Mouse (Mus musculus) heart, adult 2 months (tissue): ENCODE measurements around the gene Dcaf11.

ENCODE experiments used
- CTCF ChIP-seq: fragments of 200-600 bp; IDR thresholded peaks from 2 replicates; pipeline ENCODE4 v1.8.1; 2022; ENCODE audit warnings: antibody characterized with exemption, mild to moderate bottlenecking, moderate library complexity
- EP300 ChIP-seq: fragments of 200-500 bp; IDR thresholded peaks from 2 replicates; pipeline ENCODE4 v1.6.1; 2011; ENCODE audit warnings: low read depth, low read length, control low read depth; ENCODE audit not compliant: insufficient read depth
- POLR2A ChIP-seq: fragments of 200-500 bp; IDR thresholded peaks from 2 replicates; pipeline ENCODE4 v1.6.1; 2011; ENCODE audit warnings: mild to moderate bottlenecking, low read depth, low read length, control low read depth; ENCODE audit not compliant: insufficient read depth

- no peak for TF ChIP-seq CTCF
- TF ChIP-seq EP300, result 0 out of 2 replicates have a peak, but pooled peaks have one; percentile 51
- peak; percentile 69; the same call in 1 of the 2 replicates for TF ChIP-seq POLR2A
These were observed 31.6 kb downstream of the Dcaf11 start, which contains the start of gene Rnf31 for GRCm38 (mm10) chr14:55591331-55591891.
